Mouse (Mus musculus): ENCODE data around the gene Lef1.

Lef1 gene

DNA sequence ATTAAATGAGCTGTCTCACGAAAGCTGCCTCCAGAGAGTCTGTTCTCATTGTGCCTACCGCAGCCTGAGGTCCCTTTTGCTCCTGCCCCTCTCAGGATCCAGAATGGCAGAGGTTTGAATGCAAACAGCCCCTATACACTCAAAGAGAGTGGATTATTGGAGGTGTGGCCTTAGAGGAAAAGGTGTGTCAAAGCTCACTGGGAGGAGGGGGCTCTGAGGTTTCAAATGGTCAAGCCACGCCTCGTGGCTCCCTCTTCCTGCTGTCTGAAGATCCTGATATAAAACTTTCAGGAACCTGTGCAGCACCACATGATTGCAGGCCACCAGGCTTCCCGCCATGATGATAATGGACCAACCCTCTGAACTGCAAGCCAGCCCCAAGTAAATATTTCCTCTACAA is 137.6 kb downstream of the Lef1 start:
- ATAC-seq (ENCODE audit: low TSS enrichment), result no peak

DNA sequence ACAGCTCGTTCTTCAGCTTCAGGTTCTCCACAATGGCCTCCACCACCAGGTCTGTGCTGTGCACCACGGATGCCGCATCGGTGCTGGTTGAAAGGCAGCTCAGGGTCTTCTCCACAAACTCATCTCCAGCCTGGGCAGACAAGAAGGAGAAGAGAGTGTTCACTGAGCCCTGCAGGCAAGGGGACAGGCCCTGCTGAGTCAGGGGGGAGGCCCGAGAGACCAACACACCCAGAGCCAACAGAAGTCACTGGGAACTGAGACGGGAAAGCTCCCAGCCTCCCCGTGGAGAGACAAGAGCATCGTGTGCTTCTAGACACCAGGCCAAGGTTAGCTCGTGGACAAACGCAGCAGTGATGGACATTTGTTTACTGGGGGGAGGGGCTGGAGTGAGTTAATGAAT is 138.2 kb downstream of the Lef1 start:
- ATAC-seq (ENCODE audit: low TSS enrichment), result no peak

DNA sequence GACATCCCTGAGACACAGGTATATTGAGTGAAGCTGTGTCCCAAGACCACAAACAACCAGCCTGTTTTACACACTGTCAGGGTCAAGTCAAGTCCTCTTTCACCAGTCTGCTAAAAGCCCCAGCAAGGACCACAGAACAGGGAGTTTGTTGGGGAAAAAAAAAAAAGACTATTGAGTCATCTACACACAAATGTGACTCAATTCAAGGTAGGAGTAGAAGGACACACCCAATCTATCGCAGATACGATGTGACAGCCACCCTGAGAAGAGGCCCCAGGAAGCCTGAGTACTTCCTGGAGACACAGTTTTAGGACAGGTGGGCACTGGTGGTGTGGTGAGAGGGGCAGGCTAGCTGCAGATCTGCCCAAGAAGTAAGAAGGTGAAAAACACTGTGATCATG is 140.0 kb downstream of the Lef1 start:
- ATAC-seq (ENCODE audit: low TSS enrichment), result no peak

DNA sequence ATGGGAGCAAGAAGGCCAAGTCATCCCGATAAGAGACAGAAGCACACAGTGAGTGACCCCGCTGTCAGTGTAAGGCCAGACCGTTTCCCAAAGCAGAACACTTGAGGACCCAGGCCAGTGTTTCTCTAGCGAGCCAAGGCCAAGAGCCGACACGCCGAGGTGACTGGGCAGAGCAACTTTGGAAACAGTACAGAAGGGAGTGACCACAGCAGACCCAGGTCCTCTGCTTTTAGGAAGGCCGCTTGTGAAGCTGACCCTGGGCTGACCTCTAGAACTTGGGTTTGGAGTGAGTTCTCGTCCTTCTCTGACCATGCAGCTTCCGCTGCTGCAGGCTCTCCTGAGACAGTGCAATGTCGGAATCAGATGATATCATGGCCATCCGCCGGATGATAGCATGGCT is 140.7 kb downstream of the Lef1 start:
- no peak for ATAC-seq (ENCODE audit: low TSS enrichment)

DNA sequence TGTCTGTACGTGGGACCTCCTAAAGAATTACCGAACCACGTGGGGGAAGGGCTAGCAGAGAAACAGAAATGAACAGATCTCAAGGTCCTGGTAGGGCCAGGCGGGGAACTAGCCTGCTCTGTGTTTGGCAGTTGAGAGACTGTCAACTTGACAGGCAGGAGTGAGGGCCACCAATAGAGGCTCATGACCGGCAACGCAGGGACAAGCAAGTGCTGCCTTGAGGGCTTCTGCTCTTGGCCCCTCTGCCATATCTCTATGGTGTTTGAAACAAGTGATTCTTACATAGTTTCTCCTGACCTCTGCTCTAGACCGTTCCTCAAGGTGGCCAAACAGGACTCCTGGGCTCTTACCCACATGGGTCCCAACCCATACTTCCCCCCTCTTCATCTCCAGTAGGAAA is 141.3 kb downstream of the Lef1 start:
- ATAC-seq (ENCODE audit: low TSS enrichment), result no peak

DNA sequence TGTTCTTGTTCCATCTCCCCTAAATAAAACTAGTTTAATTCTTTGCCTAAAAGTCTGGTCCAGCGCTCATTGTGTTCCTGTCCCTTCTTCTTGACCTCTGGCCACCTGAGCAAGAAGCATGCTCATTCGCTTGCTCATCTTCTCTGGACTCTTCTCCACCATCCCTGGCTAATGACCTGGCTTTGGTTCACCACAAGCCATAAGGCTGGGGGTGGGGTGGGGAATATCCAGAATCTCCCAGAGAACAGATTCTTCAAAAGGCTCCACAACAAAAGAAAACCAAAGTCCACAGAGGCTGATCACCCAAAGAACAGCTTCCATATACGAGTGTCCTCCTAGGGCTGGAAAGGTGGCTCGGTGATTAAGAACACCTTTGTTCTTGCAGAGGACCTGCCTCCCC is 144.7 kb downstream of the Lef1 start:
- no peak for ATAC-seq (ENCODE audit: low TSS enrichment)

DNA sequence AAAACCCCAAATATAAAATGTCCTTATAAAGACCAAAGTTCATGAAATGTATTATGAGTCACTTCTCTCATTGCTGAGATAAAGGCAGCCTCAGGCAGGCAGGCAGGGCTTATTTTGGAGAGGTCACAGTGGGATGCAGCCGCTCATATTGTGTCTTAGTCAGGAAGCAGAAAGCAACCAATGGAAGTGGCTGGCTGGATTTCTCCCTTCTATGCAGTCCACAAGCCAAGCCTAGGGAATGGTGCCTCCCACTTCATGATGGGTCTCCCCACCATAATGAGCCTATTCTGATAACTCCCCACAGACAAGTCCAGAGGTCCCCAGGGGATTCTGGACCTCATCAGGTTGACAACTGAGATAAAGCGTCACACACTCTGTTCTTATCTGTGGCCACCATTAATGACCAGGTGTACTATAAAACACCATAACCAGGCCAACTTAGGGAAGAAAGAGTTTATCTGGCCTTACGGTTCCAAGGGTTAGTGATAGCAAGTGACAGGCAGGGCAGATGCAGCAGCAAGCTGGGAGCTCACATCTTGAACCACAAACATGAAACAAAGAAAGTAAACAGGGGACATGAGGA is 145.2 kb downstream of the Lef1 start:
- no peak for ATAC-seq (ENCODE audit: low TSS enrichment)

DNA sequence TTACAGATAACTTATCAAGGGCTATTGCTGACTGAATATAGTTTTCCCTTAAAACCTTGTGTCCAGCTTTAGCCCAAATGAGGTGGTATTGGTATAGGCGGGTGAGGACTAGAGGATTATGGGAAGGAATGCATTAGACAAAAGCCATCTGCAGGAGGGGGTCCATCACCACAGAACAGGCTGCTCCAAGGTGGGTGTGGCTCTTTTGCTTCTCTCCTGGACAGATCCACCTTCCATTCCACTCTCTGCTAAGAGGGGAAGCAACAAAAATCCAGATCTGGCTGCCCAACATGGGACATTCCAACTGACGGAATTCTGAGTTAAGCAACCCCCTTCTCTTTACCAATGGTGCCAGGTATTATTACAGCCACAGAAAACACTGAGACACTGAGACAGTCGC is 148.7 kb downstream of the Lef1 start:
- 0 out of 2 replicates have a peak, but pooled peaks have one; percentile 1 for ATAC-seq (ENCODE audit: low TSS enrichment)

DNA sequence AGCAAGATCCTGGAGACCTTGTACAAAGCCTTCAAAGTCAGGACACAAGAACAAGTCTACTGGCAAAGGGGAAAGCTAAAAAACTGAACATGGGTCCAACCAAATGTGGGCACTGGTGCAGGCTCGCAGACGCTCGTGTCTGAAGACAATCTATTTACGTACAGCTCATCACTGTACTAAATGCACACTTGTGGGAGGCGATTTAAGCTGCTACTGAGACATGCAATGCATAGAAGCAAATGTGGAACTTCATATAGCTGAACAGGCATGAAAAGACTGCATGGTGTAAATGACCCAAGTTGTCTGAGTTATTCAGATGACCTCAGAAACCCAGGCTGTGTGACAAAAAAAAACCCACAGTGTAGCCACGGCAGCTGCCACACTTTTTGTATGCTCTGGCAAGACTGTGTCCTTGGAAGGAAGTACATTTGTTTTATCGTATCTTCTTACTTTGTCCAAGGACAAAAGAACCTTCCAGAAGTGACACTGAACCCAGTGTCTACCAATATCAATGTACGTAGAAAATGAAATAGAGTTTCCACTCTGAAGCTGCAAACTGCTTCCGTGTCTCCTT is 149.2 kb downstream of the Lef1 start:
- ATAC-seq (ENCODE audit: low TSS enrichment), result peak; percentile 97

DNA sequence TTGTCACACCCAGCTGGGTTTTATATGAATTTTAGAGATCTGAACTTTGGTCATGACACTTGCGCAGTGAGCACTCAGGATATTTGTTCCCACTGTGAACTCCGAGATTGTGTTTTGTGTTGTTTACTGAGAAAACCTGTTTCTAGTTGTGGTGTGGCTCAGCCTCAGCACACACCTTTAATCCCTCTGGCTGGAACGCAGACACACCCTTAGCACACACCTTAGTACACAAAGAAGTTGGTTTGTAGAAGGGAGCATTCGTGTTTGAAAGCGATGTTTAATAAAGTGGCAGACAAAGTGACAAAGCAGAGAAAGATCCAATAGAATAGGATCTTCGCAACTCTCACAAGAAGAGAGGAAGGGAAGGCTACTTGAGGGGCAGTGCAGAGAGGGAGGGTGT is 150.1 kb downstream of the Lef1 start:
- no peak for ATAC-seq (ENCODE audit: low TSS enrichment)

DNA sequence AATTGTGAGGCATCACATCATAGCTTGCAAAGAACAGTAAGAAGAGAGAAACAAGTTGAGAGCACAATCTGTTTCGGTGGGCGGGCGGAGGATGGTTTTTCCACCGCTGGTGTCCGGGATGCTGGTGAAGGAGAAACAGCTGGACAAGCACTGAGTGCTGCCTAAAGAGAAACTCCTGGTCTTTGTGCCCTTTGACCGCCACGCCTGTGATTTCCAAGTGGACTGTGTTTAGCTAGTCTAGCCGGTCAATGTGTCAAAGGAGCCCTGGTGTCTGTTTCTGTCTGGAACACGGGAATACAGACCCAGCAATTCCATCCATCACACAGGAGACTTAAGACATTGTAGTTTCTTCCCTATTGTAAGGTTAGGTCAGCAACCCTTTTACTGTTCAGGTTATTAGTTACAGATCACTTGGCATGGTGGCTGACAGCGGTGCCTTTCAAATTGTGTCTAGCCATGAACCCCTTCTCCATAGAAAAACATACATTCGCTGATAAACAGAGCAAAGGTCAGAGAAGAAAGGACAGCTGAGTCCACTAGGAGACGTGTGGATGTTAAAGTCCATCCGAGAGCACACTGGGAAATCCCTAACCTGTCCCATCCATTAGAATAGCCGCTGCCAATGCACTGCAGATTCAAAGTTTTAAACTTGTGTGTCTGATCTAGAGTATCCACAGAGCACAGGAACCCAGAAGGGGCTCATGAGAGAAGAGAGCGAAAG is 153.7 kb downstream of the Lef1 start:
- ATAC-seq (ENCODE audit: low TSS enrichment), result no peak

DNA sequence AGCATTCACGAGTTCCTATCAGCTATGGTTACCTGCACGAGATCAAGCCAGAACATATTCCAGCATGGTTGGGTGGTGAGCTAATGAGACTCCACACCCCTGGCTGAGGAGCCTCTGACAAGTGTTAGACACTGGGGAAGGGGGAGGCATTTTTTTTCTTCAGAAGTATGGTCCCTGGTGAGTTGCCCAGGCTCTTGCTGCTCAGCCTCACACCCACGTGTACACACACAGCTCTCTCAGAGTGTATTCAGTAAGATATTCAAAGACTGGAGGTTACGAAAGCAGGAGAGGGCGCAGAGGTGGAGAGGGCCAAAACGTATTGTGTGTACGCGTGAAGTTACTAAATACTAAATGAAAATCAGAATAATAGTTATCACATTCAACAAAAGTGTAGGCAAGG is 155.2 kb downstream of the Lef1 start:
- peak; percentile 81 for ATAC-seq (ENCODE audit: low TSS enrichment)

DNA sequence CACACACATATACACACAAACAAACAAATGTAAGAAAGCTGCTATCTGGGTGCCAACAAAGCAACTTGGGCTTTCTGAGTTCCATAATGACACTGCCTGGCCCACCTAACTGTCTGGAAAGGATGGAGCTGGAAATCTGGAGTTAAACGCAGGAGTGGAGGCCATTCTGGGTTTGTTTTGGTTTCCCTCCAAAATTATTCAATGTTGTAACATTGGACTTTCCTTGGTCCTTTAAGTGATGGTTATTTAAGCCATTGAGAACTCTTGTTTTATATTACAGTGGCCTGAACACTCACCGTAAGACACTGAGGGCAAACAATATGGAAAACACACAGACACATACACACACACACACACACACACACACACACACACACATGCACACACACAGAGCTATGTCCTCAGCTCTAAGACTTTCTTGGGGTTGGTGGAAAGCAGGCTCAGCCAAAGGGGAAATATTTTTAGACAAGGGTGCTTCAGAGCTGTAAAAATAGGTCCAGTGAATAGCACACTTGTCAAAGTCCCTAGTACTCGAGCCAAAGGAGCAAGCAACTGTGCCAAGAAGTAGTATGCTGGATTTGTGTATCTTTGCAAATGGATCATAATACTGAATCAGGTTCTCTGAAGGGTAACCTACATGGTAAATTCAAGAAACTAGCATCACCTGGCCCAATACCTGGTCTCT is 156.2 kb downstream of the Lef1 start:
- ATAC-seq (ENCODE audit: low TSS enrichment), result no peak

DNA sequence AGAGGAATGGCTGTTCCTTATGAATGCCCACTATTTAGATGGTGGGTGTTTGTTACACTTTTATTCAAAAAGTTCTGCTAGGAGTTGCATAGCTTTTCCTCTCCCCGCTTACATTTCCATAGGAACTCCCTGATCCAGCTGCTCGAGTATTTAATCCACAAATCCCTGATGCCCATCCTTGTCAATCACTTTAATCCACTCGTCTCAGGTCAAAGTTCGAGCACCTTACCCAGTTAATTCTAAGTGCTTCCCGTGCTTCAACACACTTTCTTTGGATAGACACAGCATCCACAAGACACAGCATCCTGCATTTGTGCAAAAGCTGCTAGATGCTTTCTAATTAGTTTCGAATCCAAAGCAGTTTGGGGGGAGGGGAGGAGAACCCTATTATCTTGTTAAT is 160.1 kb downstream of the Lef1 start:
- ATAC-seq (ENCODE audit: low TSS enrichment), result no peak

DNA sequence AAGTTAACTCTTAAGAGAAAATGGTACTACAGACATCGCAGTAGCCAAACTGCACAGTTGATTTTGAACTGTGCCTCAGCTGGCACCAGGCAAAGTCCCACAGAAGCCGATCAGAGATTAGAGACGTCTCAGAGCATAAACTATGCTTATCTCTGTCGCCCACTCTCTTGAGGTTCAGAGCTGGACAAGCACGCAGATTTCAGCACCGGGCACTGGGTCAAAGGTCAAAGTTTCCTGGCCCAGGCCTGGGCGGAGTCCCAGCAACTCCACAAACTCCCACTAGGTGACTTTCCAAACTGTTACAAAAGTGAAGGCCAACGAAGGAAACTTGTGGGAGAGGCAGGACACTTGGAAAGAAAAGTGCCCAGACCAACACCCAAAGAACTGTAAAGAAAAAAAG is 160.9 kb downstream of the Lef1 start:
- ATAC-seq (ENCODE audit: low TSS enrichment), result no peak

DNA sequence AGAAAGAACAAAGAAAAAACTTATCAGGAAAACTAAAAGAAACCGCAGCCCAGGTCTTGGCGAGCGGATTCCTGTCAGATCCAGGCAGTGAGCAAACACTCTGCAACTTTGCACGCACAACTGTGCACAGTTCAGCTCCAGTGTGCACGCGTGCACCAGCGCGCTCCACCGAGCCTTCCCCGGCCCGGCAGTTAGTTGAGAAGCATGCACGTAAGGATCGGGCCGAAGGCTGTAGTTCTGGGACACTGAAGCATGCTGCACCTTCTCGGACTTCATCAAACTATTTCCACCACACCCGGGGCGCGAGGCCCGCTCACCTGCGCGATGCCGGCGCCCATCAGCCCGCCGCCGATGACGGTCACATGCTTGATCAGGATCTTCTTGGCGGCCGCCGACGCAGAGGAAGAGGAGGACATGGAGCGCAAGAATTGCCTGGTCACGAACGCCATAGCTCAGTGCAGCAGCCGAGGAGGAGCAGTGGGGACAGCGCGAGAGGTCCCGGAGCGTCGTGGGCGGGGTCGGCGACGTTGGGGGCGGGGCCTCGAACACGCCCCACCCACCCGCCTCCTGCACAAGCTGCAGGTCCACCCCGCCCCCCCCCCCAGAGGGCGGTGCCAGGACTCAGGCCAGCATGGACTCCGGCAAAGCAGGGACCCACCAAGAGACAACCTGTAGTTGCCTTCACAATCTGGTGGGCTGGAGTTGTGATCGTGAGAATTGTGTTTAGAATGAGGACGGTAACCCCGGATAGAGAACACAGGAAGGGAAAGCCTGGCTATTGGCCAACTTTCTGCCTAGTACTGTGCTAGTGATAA is 161.5 kb downstream of the Lef1 start, which contains the start of gene Hadh:
TSS of gene Hadh (minus strand) at position 543 of the 815 bp plus-strand sequence.
- ATAC-seq (ENCODE audit: low TSS enrichment), result peak; percentile 93

DNA sequence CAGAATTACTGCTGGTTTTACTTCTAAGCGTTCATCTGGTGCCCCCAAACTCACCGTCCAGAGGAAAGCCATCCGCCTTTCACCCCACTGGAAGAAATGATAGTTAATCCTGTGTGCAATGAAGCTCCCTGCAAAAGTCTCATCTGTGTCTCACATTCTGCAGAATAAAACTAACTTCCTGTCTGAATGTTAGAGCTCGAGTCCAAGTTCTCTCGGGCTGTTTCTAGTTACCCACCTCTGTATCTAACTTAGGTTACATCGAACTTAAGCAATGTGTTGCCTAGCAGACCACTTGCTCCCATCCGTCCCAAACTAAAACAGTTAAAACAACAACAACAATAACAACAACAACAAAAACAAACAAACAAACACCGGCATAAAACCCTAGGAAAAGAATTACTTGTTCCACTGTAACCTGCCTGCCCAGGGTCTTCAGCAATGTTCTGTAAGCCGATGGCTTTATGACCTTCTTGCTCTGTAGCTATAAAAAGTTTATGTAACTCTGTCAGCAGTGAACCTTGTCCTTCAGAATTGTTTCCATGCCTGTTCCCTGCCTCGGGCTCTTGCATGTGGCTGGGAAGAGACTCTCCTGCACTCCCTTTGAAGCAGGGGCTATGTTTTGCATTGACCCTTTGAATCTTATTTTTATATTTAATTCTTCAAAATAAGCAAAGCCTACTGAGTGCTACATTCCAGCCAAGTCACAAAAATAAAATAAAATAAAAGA is 162.3 kb downstream of the Lef1 start:
- ATAC-seq (ENCODE audit: low TSS enrichment), result peak; percentile 58

All from frontal cortex, adult (tissue).